Comparison of ENCODE assay signal across 14 mouse cellular contexts in genomic region chr4:137212106-137212505, GRCm38 (mm10).
DNase-seq lines count a peak whose midpoint lies in the region; ATAC-seq and TF ChIP-seq lines count a peak whose summit lies in the region.
"Had no signal": no experiment of that assay in that cellular context is flagged by ENCODE, and none has a peak within 500 bp of the region (broad histone marks: within the 10 kb centered on the region; RNA-seq: fewer than 3 reads in every experiment).

No protein-coding gene starts in this region.

- TF ChIP-seq CTCF in midbrain, postnatal 0 days (IDR thresholded peaks at IDR 0.05) = no peak
- TF ChIP-seq CTCF in brain, embryonic 14.5 days (IDR thresholded peaks at IDR 0.05; ENCODE audit: borderline replicate concordance, extremely low read depth, insufficient read depth, insufficient read length) = no peak

- WGBS in heart, embryonic 13.5 days = 23% methylated on average over 14 of the region's 14 CpGs
- 53% methylated on average over 14 of the region's 14 CpGs for WGBS in midbrain, embryonic 10.5 days
- whole genome bisulfite sequencing in midbrain, postnatal 0 days = 21% methylated on average over 14 of the region's 14 CpGs

- H3K27ac ChIP-seq in heart, embryonic 13.5 days (replicated peaks) = no peak overlapping the region
- 0 out of 2 replicates have a peak overlapping the region, but pooled peaks have one; percentile 43 for H3K27ac ChIP-seq in midbrain, embryonic 10.5 days (replicated peaks)
- no peak overlapping the region for H3K27ac ChIP-seq in midbrain, postnatal 0 days (ENCODE audit: low read depth, low read length)
- H3K27ac ChIP-seq: left cerebral cortex, adult 2 months; liver, embryonic 13.5 days had no signal

- no peaks in the 10 kb centered on the region for H3K36me3 ChIP-seq in heart, embryonic 13.5 days
- H3K36me3 ChIP-seq in midbrain, embryonic 10.5 days = no peaks in the 10 kb centered on the region
- H3K36me3 ChIP-seq in midbrain, postnatal 0 days (ENCODE audit: insufficient read depth, low read length) = no peaks in the 10 kb centered on the region
- H3K36me3 ChIP-seq: liver, embryonic 13.5 days had no signal

- H3K4me1 ChIP-seq in heart, embryonic 13.5 days = peaks cover 38% of the 10 kb centered on the region
- peaks cover 37% of the 10 kb centered on the region for H3K4me1 ChIP-seq in midbrain, embryonic 10.5 days
- no peaks in the 10 kb centered on the region; the same call in 1 of the 2 replicates for H3K4me1 ChIP-seq in midbrain, postnatal 0 days (ENCODE audit: insufficient read depth, low read length)
- H3K4me1 ChIP-seq: liver, embryonic 13.5 days had no signal

- intact Hi-C loops in heart, postnatal 10 days (cut with DNase I) = no loop called here

- TF ChIP-seq POLR2A in brain, embryonic 14.5 days (IDR thresholded peaks at IDR 0.05; ENCODE audit: borderline replicate concordance, extremely low read depth, insufficient read depth, insufficient read length, poor library complexity, severe bottlenecking) = no peak

- H3K9me3 ChIP-seq in heart, embryonic 13.5 days = no peaks in the 10 kb centered on the region
- H3K9me3 ChIP-seq in midbrain, embryonic 10.5 days (replicated peaks) = no peaks in the 10 kb centered on the region
- H3K9me3 ChIP-seq in midbrain, postnatal 0 days (ENCODE audit: low read length) = no peaks in the 10 kb centered on the region
- H3K9me3 ChIP-seq: liver, embryonic 13.5 days had no signal

- H3K9ac ChIP-seq in heart, embryonic 13.5 days = no peak overlapping the region; the same call in 1 of the 2 replicates
- no peak overlapping the region for H3K9ac ChIP-seq in midbrain, postnatal 0 days (replicated peaks; ENCODE audit: low read length, poor library complexity, severe bottlenecking)
- H3K9ac ChIP-seq: liver, embryonic 13.5 days had no signal

- H3K4me2 ChIP-seq in heart, embryonic 13.5 days = peak overlapping the region; percentile 48
- no peak overlapping the region for H3K4me2 ChIP-seq in midbrain, postnatal 0 days (ENCODE audit: low read depth, low read length, poor library complexity, severe bottlenecking)
- H3K4me2 ChIP-seq: liver, embryonic 13.5 days had no signal

- 0 out of 2 replicates have a peak overlapping the region, but pooled peaks have one; percentile 0 for H3K4me3 ChIP-seq in heart, embryonic 13.5 days
- H3K4me3 ChIP-seq in midbrain, embryonic 10.5 days = no peak overlapping the region
- no peak overlapping the region for H3K4me3 ChIP-seq in midbrain, postnatal 0 days (ENCODE audit: low read depth, low read length)
- H3K4me3 ChIP-seq: left cerebral cortex, adult 2 months; liver, embryonic 13.5 days had no signal

- no peak for ATAC-seq in heart, embryonic 13.5 days (ENCODE audit: extremely low read depth, insufficient number of reproducible peaks, low FRiP score, low TSS enrichment)
- no peak for ATAC-seq in midbrain, postnatal 0 days (ENCODE audit: low FRiP score)
- ATAC-seq: CD4-positive, CD25-positive, alpha-beta regulatory T cell, adult 4 months; forebrain, embryonic 14.5 days had no signal

- peaks cover 22% of the 10 kb centered on the region for H3K27me3 ChIP-seq in heart, embryonic 13.5 days (replicated peaks)
- H3K27me3 ChIP-seq in midbrain, embryonic 10.5 days (ENCODE audit: low read depth, poor library complexity, severe bottlenecking) = no peaks in the 10 kb centered on the region; the same call in none of the 2 replicates
- no peaks in the 10 kb centered on the region for H3K27me3 ChIP-seq in midbrain, postnatal 0 days (ENCODE audit: insufficient read depth, low read length)

- DNase-seq in heart, postnatal 10 days = no peak
- DNase-seq in midbrain, embryonic 10.5 days (ENCODE audit: low spot score) = peak; percentile 31
- DNase-seq in midbrain, postnatal 0 days (ENCODE audit: low spot score) = no peak
- peak; percentile 15 for DNase-seq in brain, embryonic 14.5 days (ENCODE audit: low read depth)
- DNase-seq in lung, postnatal 4 days = peak; percentile 46 to 78
- DNase-seq in layer of hippocampus, postnatal 10 days (ENCODE audit: low spot score in 2 of 2) = no peak
- DNase-seq in right cerebral cortex, postnatal 14 days = no peak
- DNase-seq: heart, adult 18-20 months; kidney, adult 18-20 months; liver, embryonic 13.5 days had no signal

Comparison
In these comparisons a context has a peak if more than half of its experiments do, and no peak if none do; other contexts are left out.
1. DNase-seq: peak in midbrain, embryonic 10.5 days (single experiment), brain, embryonic 14.5 days (single experiment) and lung, postnatal 4 days (2 of 2); none in heart, postnatal 10 days (0 of 2), midbrain, postnatal 0 days (single experiment), layer of hippocampus, postnatal 10 days (0 of 2) and right cerebral cortex, postnatal 14 days (single experiment).